Mouse (Mus musculus) stomach, embryonic 14.5 days (tissue): ENCODE results near the gene Syngr3. TPM values are rescaled to one million over a fixed set of nuclear protein-coding genes. Genes with fewer than 3 reads are reported as not detected.

Experiments
- ATAC-seq: fragments of 200-750 bp; cut with Nextera tagmentation; 2 replicates; pipeline ENCODE4 v1.8.0; 2017; ENCODE audit warnings: low read depth, moderate TSS enrichment; ENCODE audit not compliant: insufficient number of reproducible peaks, insufficient read depth, low FRiP score
- H3K27ac ChIP-seq: fragments of 300-500 bp; sonication (generic); 2 replicates; pipeline ENCODE4 v1.5.1; 2014; ENCODE audit warnings: mild to moderate bottlenecking, low read length, moderate library complexity, mixed read lengths
- H3K27me3 ChIP-seq: fragments of 300-500 bp; sonication (generic); 2 replicates; pipeline ENCODE4 v1.6.1; 2014; ENCODE audit warnings: low read length, control low read depth, mixed read lengths; ENCODE audit not compliant: control insufficient read depth, insufficient read depth
- H3K36me3 ChIP-seq: fragments of 300-500 bp; sonication (generic); 2 replicates; pipeline ENCODE4 v1.6.1; 2014; ENCODE audit warnings: mild to moderate bottlenecking, control low read depth, low read length, moderate library complexity, mixed read lengths; ENCODE audit not compliant: control insufficient read depth, insufficient read depth
- H3K4me1 ChIP-seq: fragments of 300-500 bp; sonication (generic); 2 replicates; pipeline ENCODE4 v1.6.1; 2014; ENCODE audit warnings: low read length, control low read depth, mixed read lengths; ENCODE audit not compliant: control insufficient read depth, insufficient read depth
- H3K4me2 ChIP-seq: fragments of 300-500 bp; sonication (generic); replicated peaks from 2 replicates; pipeline ENCODE4 v1.6.1; 2014; ENCODE audit warnings: low read depth, low read length, control low read depth
- H3K4me3 ChIP-seq: fragments of 300-500 bp; sonication (generic); 2 replicates; pipeline ENCODE4 v1.5.1; 2014; ENCODE audit warnings: low read depth, low read length, control low read depth
- H3K9ac ChIP-seq: fragments of 300-500 bp; sonication (generic); replicated peaks from 2 replicates; pipeline ENCODE4 v1.6.1; 2014; ENCODE audit warnings: low read depth, mild to moderate bottlenecking, control low read depth, low read length, moderate library complexity, mixed read lengths
- H3K9me3 ChIP-seq: fragments of 300-500 bp; sonication (generic); 2 replicates; pipeline ENCODE4 v1.6.1; 2016; ENCODE audit warnings: low read depth, low read length, control low read depth; ENCODE audit not compliant: control insufficient read depth
- WGBS: fragments of 180-500 bp; shearing (Covaris S2); extraction: QIAGEN DNeasy Blood & Tissue Kit; methylation state at CpG from one replicate; pipeline ENCODE4 v1.1.7; 2014; 5-methylcytosine and 5-hydroxymethylcytosine counted together
- polyA plus RNA-seq: library from polyadenylated mRNA; unstranded; fragments of >200 nt; fragmentation: Nextera tagmentation; extraction: Ambion mirVana; gene quantifications from 2 replicates; pipeline ENCODE4 v1.2.1, GENCODE M21; 2014

Syngr3 gene
- polyA plus RNA-seq, 1 experiment from 2014 or later: 6.3 TPM

GRCm38 (mm10) chr17:24636781-24637481 is 52.8 kb downstream of the Syngr3 start:
- peaks cover 22% of the 10 kb centered on the region; the same call in 1 of the 2 replicates for H3K4me1 ChIP-seq
- H3K27me3 ChIP-seq: no peaks in the 10 kb centered on the region
- H3K9me3 ChIP-seq: no peaks in the 10 kb centered on the region
- H3K4me3 ChIP-seq: no peak overlapping the region
- no peak overlapping the region for H3K9ac ChIP-seq
- H3K27ac ChIP-seq: no peak overlapping the region
- H3K4me2 ChIP-seq: no peak overlapping the region
- H3K36me3 ChIP-seq: peaks cover 6% of the 10 kb centered on the region; the same call in 1 of the 2 replicates
- no peak for ATAC-seq
- WGBS: 66% methylated on average over 5 of the region's 5 CpGs

DNA sequence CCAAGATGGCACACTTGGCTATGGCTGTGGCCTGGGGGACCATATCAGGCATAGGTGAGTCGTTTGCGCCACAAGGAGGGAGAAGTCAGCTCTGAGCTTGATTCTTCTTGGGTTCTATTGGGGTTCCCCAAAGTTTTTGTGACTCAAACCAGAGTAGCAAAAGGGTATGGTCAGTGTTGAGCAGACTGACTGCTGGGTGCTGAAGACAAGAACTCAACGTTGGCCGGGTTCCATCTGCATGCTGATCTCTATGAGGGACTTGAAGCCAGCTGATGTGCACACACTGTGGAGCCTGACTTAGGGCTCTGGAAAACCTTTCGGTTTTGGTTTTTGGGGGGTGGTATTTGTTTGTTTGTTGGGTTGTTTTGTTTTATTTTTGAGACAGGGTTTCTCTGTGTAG is 54.1 kb downstream of the Syngr3 start:
- no peak for ATAC-seq
- 97% methylated on average over 5 of the region's 5 CpGs for WGBS
- Histone ChIP-seq H3K36me3 (peaks cover 7% of the 10 kb centered on the region; the same call in 1 of the 2 replicates), H3K4me2 (no peak overlapping the region), H3K27me3 (no peaks in the 10 kb centered on the region), H3K9me3 (no peaks in the 10 kb centered on the region), H3K4me3 (no peak overlapping the region), H3K9ac (no peak overlapping the region), H3K4me1 (peaks cover 26% of the 10 kb centered on the region; the same call in 1 of the 2 replicates), H3K27ac (no peak overlapping the region)

Other genes starting within 250 kb of the Syngr3 start
- 2.6 and 3.1 TPM in 2 replicates for gene Dnase1l2, start 246.8 kb downstream of the Syngr3 start, polyA plus RNA-seq
- gene E4f1, start 219.6 kb downstream of the Syngr3 start, polyA plus RNA-seq: 25.1 and 28.5 TPM in 2 replicates
- gene Pgp, start 219.6 kb downstream of the Syngr3 start, polyA plus RNA-seq: 51.7 and 57.0 TPM in 2 replicates
- gene Bricd5, start 216.1 kb downstream of the Syngr3 start, polyA plus RNA-seq: 0.56 TPM in 1 of 2 replicates, not detected in the other
- 39.7 and 46.2 TPM in 2 replicates for gene Mlst8, start 210.9 kb downstream of the Syngr3 start, polyA plus RNA-seq
- 2.7 and 3.8 TPM in 2 replicates for gene Caskin1, start 201.4 kb downstream of the Syngr3 start, polyA plus RNA-seq
- 87.6 and 97.3 TPM in 2 replicates for gene Traf7, start 162.0 kb downstream of the Syngr3 start, polyA plus RNA-seq
- gene Rab26, start 155.7 kb downstream of the Syngr3 start, polyA plus RNA-seq: 3.0 and 3.2 TPM in 2 replicates
- 27.3 and 35.9 TPM in 2 replicates for gene Pkd1, start 140.1 kb downstream of the Syngr3 start, polyA plus RNA-seq
- 57.1 and 57.7 TPM in 2 replicates for gene Tsc2, start 57.3 kb downstream of the Syngr3 start, polyA plus RNA-seq
- gene Nthl1, start 57.3 kb downstream of the Syngr3 start, polyA plus RNA-seq: 18.1 and 19.6 TPM in 2 replicates
- gene Slc9a3r2, start 39.6 kb downstream of the Syngr3 start, polyA plus RNA-seq: 44.9 and 47.7 TPM in 2 replicates
- gene Npw, start 31.5 kb downstream of the Syngr3 start, polyA plus RNA-seq: 0.42 and 0.90 TPM in 2 replicates
- 24.8 and 26.5 TPM in 2 replicates for gene Zfp598, start 20.3 kb downstream of the Syngr3 start, polyA plus RNA-seq
- 38.5 and 40.8 TPM in 2 replicates for gene Gfer, start 6.2 kb upstream of the Syngr3 start, polyA plus RNA-seq
- 3.2 and 3.8 TPM in 2 replicates for gene Noxo1, start 6.3 kb upstream of the Syngr3 start, polyA plus RNA-seq
- gene Tbl3, start 17.7 kb upstream of the Syngr3 start, polyA plus RNA-seq: 67.8 and 72.1 TPM in 2 replicates
- gene Rnf151, start 28.1 kb upstream of the Syngr3 start, polyA plus RNA-seq: not detected in 2 replicates
- gene Rps2, start 28.2 kb upstream of the Syngr3 start, polyA plus RNA-seq: 1,483 and 1,587 TPM in 2 replicates
- 226 and 259 TPM in 2 replicates for gene Ndufb10, start 34.5 kb upstream of the Syngr3 start, polyA plus RNA-seq
- 0.26 TPM in 1 of 2 replicates, not detected in the other for gene Rpl3l, start 37.9 kb upstream of the Syngr3 start, polyA plus RNA-seq
- gene Msrb1, start 46.7 kb upstream of the Syngr3 start, polyA plus RNA-seq: 40.3 and 41.3 TPM in 2 replicates
- gene Hs3st6, start 63.0 kb upstream of the Syngr3 start, polyA plus RNA-seq: 1.1 and 1.5 TPM in 2 replicates
- not detected in 2 replicates for gene Meiob, start 114.3 kb upstream of the Syngr3 start, polyA plus RNA-seq
- 31.7 and 35.2 TPM in 2 replicates for gene Hagh, start 150.2 kb upstream of the Syngr3 start, polyA plus RNA-seq
- gene Fahd1, start 160.4 kb upstream of the Syngr3 start, polyA plus RNA-seq: 21.6 and 26.0 TPM in 2 replicates
- gene Igfals, start 176.0 kb upstream of the Syngr3 start, polyA plus RNA-seq: 1.1 and 1.5 TPM in 2 replicates
- 48.1 and 49.0 TPM in 2 replicates for gene Nubp2, start 196.4 kb upstream of the Syngr3 start, polyA plus RNA-seq
- gene Spsb3, start 196.7 kb upstream of the Syngr3 start, polyA plus RNA-seq: 32.9 and 36.4 TPM in 2 replicates
- gene Eme2, start 205.1 kb upstream of the Syngr3 start, polyA plus RNA-seq: 18.9 and 27.8 TPM in 2 replicates
- gene Mrps34, start 205.2 kb upstream of the Syngr3 start, polyA plus RNA-seq: 84.7 and 85.6 TPM in 2 replicates
- 72.7 and 76.7 TPM in 2 replicates for gene Nme3, start 206.5 kb upstream of the Syngr3 start, polyA plus RNA-seq
- 40.9 and 42.9 TPM in 2 replicates for gene Mapk8ip3, start 247.0 kb upstream of the Syngr3 start, polyA plus RNA-seq